Mouse (Mus musculus): ENCODE data around the gene Mast4. TPM values are rescaled to one million over a fixed set of nuclear protein-coding genes. Genes with fewer than 3 reads are reported as not detected.
A peak's percentile ranks its signal among the peaks of the same experiment; 100 is the strongest.

The Mast4 gene
- polyA plus RNA-seq, 1 experiment from 2014 or later = 21.1 TPM

- Histone ChIP-seq H3K36me3 (ENCODE audit: control insufficient read depth, insufficient read depth, low read length) (peaks cover 23% of the 10 kb centered on the region), H3K9ac (ENCODE audit: low read depth, low read length) (no peak overlapping the region), H3K4me2 (ENCODE audit: low read depth, low read length) (no peak overlapping the region), H3K4me3 (ENCODE audit: low read depth, low read length) (no peak overlapping the region), H3K4me1 (ENCODE audit: control insufficient read depth, insufficient read depth, low read length) (no peaks in the 10 kb centered on the region), H3K27me3 (replicated peaks; ENCODE audit: control insufficient read depth, insufficient read depth, low read length) (no peaks in the 10 kb centered on the region), H3K9me3 (ENCODE audit: control insufficient read depth, low read length) (no peaks in the 10 kb centered on the region), H3K27ac (replicated peaks; ENCODE audit: low read depth, low read length) (no peak overlapping the region)
- 89% methylated on average over 11 of the region's 11 CpGs for WGBS
- DNase-seq (ENCODE audit: low spot score) (no peak), ATAC-seq (ENCODE audit: low read depth) (no peak)
Observed at GRCm38 (mm10) chr13:102768512-102768911, 565.8 kb downstream of the Mast4 start.

- no peaks in the 10 kb centered on the region for H3K4me1 ChIP-seq (ENCODE audit: control insufficient read depth, insufficient read depth, low read length)
- no peak overlapping the region for H3K4me2 ChIP-seq (ENCODE audit: low read depth, low read length)
- no peak overlapping the region for H3K4me3 ChIP-seq (ENCODE audit: low read depth, low read length)
- H3K27me3 ChIP-seq (replicated peaks; ENCODE audit: control insufficient read depth, insufficient read depth, low read length) = no peaks in the 10 kb centered on the region
- no peak overlapping the region for H3K9ac ChIP-seq (ENCODE audit: low read depth, low read length)
- no peaks in the 10 kb centered on the region for H3K9me3 ChIP-seq (ENCODE audit: control insufficient read depth, low read length)
- 0 out of 2 replicates have a peak, but pooled peaks have one; percentile 22 for ATAC-seq (ENCODE audit: low read depth)
- no peak overlapping the region for H3K27ac ChIP-seq (replicated peaks; ENCODE audit: low read depth, low read length)
- WGBS = 67% methylated on average over 7 of the region's 7 CpGs
- DNase-seq (ENCODE audit: low spot score) = no peak
- peaks cover 23% of the 10 kb centered on the region for H3K36me3 ChIP-seq (ENCODE audit: control insufficient read depth, insufficient read depth, low read length)
Observed at GRCm38 (mm10) chr13:102767110-102767509, 567.2 kb downstream of the Mast4 start.

- no peak overlapping the region for H3K27ac ChIP-seq (replicated peaks; ENCODE audit: low read depth, low read length)
- WGBS = 79% methylated on average over 11 of the region's 11 CpGs
- H3K9me3 ChIP-seq (ENCODE audit: control insufficient read depth, low read length) = no peaks in the 10 kb centered on the region
- DNase-seq (ENCODE audit: low spot score) (no peak), ATAC-seq (ENCODE audit: low read depth) (no peak)
- no peaks in the 10 kb centered on the region for H3K4me1 ChIP-seq (ENCODE audit: control insufficient read depth, insufficient read depth, low read length)
- H3K4me2 ChIP-seq (ENCODE audit: low read depth, low read length) = no peak overlapping the region
- no peak overlapping the region for H3K9ac ChIP-seq (ENCODE audit: low read depth, low read length)
- no peaks in the 10 kb centered on the region for H3K27me3 ChIP-seq (replicated peaks; ENCODE audit: control insufficient read depth, insufficient read depth, low read length)
- peaks cover 27% of the 10 kb centered on the region for H3K36me3 ChIP-seq (ENCODE audit: control insufficient read depth, insufficient read depth, low read length)
- no peak overlapping the region for H3K4me3 ChIP-seq (ENCODE audit: low read depth, low read length)
Observed at GRCm38 (mm10) chr13:102765216-102765615, 569.1 kb downstream of the Mast4 start.

- no peak for DNase-seq (ENCODE audit: low spot score)
- H3K9ac ChIP-seq (ENCODE audit: low read depth, low read length) = no peak overlapping the region
- H3K4me2 ChIP-seq (ENCODE audit: low read depth, low read length) = no peak overlapping the region
- peaks cover 27% of the 10 kb centered on the region; the same call in 1 of the 2 replicates for H3K36me3 ChIP-seq (ENCODE audit: control insufficient read depth, insufficient read depth, low read length)
- no peaks in the 10 kb centered on the region for H3K4me1 ChIP-seq (ENCODE audit: control insufficient read depth, insufficient read depth, low read length)
- no peak overlapping the region for H3K27ac ChIP-seq (replicated peaks; ENCODE audit: low read depth, low read length)
- no peak for ATAC-seq (ENCODE audit: low read depth)
- no peak overlapping the region for H3K4me3 ChIP-seq (ENCODE audit: low read depth, low read length)
- H3K9me3 ChIP-seq (ENCODE audit: control insufficient read depth, low read length) = no peaks in the 10 kb centered on the region
- H3K27me3 ChIP-seq (replicated peaks; ENCODE audit: control insufficient read depth, insufficient read depth, low read length) = no peaks in the 10 kb centered on the region
- WGBS = 90% methylated on average over 1 of the region's 1 CpGs
Observed at GRCm38 (mm10) chr13:102764218-102764617, 570.1 kb downstream of the Mast4 start.

- no peak for DNase-seq (ENCODE audit: low spot score)
- Histone ChIP-seq H3K36me3 (ENCODE audit: control insufficient read depth, insufficient read depth, low read length) (peaks cover 40% of the 10 kb centered on the region), H3K27me3 (replicated peaks; ENCODE audit: control insufficient read depth, insufficient read depth, low read length) (no peaks in the 10 kb centered on the region), H3K9ac (ENCODE audit: low read depth, low read length) (no peak overlapping the region), H3K4me3 (ENCODE audit: low read depth, low read length) (no peak overlapping the region), H3K27ac (replicated peaks; ENCODE audit: low read depth, low read length) (no peak overlapping the region), H3K4me1 (ENCODE audit: control insufficient read depth, insufficient read depth, low read length) (no peaks in the 10 kb centered on the region), H3K9me3 (ENCODE audit: control insufficient read depth, low read length) (no peaks in the 10 kb centered on the region), H3K4me2 (ENCODE audit: low read depth, low read length) (no peak overlapping the region)
- no peak for ATAC-seq (ENCODE audit: low read depth)
- WGBS = 91% methylated on average over 10 of the region's 10 CpGs
Observed at GRCm38 (mm10) chr13:102762203-102762602, 572.1 kb downstream of the Mast4 start.

GRCm38 (mm10) chr13:102761410-102761809 is 572.9 kb downstream of the Mast4 start:
- Histone ChIP-seq H3K9me3 (ENCODE audit: control insufficient read depth, low read length) (no peaks in the 10 kb centered on the region), H3K36me3 (ENCODE audit: control insufficient read depth, insufficient read depth, low read length) (peaks cover 45% of the 10 kb centered on the region), H3K27ac (replicated peaks; ENCODE audit: low read depth, low read length) (no peak overlapping the region), H3K4me3 (ENCODE audit: low read depth, low read length) (no peak overlapping the region), H3K27me3 (replicated peaks; ENCODE audit: control insufficient read depth, insufficient read depth, low read length) (no peaks in the 10 kb centered on the region), H3K9ac (ENCODE audit: low read depth, low read length) (no peak overlapping the region), H3K4me1 (ENCODE audit: control insufficient read depth, insufficient read depth, low read length) (no peaks in the 10 kb centered on the region), H3K4me2 (ENCODE audit: low read depth, low read length) (no peak overlapping the region)
- no peak for DNase-seq (ENCODE audit: low spot score)
- ATAC-seq (ENCODE audit: low read depth) = no peak
- WGBS = 77% methylated on average over 9 of the region's 9 CpGs

GRCm38 (mm10) chr13:102758021-102758420 is 576.3 kb downstream of the Mast4 start:
- H3K9me3 ChIP-seq (ENCODE audit: control insufficient read depth, low read length) = no peaks in the 10 kb centered on the region
- peaks cover 41% of the 10 kb centered on the region; the same call in 1 of the 2 replicates for H3K36me3 ChIP-seq (ENCODE audit: control insufficient read depth, insufficient read depth, low read length)
- H3K9ac ChIP-seq (ENCODE audit: low read depth, low read length) = no peak overlapping the region
- H3K4me1 ChIP-seq (ENCODE audit: control insufficient read depth, insufficient read depth, low read length) = no peaks in the 10 kb centered on the region
- no peaks in the 10 kb centered on the region for H3K27me3 ChIP-seq (replicated peaks; ENCODE audit: control insufficient read depth, insufficient read depth, low read length)
- no peak overlapping the region for H3K4me2 ChIP-seq (ENCODE audit: low read depth, low read length)
- 97% methylated on average over 6 of the region's 6 CpGs for WGBS
- no peak for DNase-seq (ENCODE audit: low spot score)
- no peak overlapping the region for H3K4me3 ChIP-seq (ENCODE audit: low read depth, low read length)
- ATAC-seq (ENCODE audit: low read depth) = no peak
- no peak overlapping the region for H3K27ac ChIP-seq (replicated peaks; ENCODE audit: low read depth, low read length)

- no peak for ATAC-seq (ENCODE audit: low read depth)
- no peak for DNase-seq (ENCODE audit: low spot score)
- Histone ChIP-seq H3K4me1 (ENCODE audit: control insufficient read depth, insufficient read depth, low read length) (no peaks in the 10 kb centered on the region), H3K4me3 (ENCODE audit: low read depth, low read length) (no peak overlapping the region), H3K9me3 (ENCODE audit: control insufficient read depth, low read length) (no peaks in the 10 kb centered on the region), H3K4me2 (ENCODE audit: low read depth, low read length) (no peak overlapping the region), H3K27me3 (replicated peaks; ENCODE audit: control insufficient read depth, insufficient read depth, low read length) (no peaks in the 10 kb centered on the region), H3K9ac (ENCODE audit: low read depth, low read length) (no peak overlapping the region), H3K36me3 (ENCODE audit: control insufficient read depth, insufficient read depth, low read length) (peaks cover 45% of the 10 kb centered on the region), H3K27ac (replicated peaks; ENCODE audit: low read depth, low read length) (no peak overlapping the region)
- WGBS = 91% methylated on average over 8 of the region's 8 CpGs
Observed at GRCm38 (mm10) chr13:102756071-102756470, 578.2 kb downstream of the Mast4 start.

- 92% methylated on average over 8 of the region's 8 CpGs for WGBS
- Histone ChIP-seq H3K9me3 (ENCODE audit: control insufficient read depth, low read length) (no peaks in the 10 kb centered on the region), H3K4me2 (ENCODE audit: low read depth, low read length) (no peak overlapping the region), H3K36me3 (ENCODE audit: control insufficient read depth, insufficient read depth, low read length) (peaks cover 48% of the 10 kb centered on the region), H3K27ac (replicated peaks; ENCODE audit: low read depth, low read length) (no peak overlapping the region), H3K4me3 (ENCODE audit: low read depth, low read length) (no peak overlapping the region), H3K4me1 (ENCODE audit: control insufficient read depth, insufficient read depth, low read length) (no peaks in the 10 kb centered on the region), H3K9ac (ENCODE audit: low read depth, low read length) (no peak overlapping the region), H3K27me3 (replicated peaks; ENCODE audit: control insufficient read depth, insufficient read depth, low read length) (no peaks in the 10 kb centered on the region)
- DNase-seq (ENCODE audit: low spot score) (no peak), ATAC-seq (ENCODE audit: low read depth) (no peak)
Observed at GRCm38 (mm10) chr13:102755124-102755523, 579.2 kb downstream of the Mast4 start.
